Mouse (Mus musculus) adrenal gland, adult 18-20 months (tissue): ENCODE results near the gene Pla2g4c. TPM values are rescaled to one million over a fixed set of nuclear protein-coding genes. Genes with fewer than 3 reads are reported as not detected.

ENCODE experiments used
- DNase-seq, 2 experiments: peaks; one replicate each; pipeline ENCODE4 v3.0.0; 2021 to 2022; ENCODE audit warnings: low spot score in 2 of 2
- total RNA-seq, 2 experiments: library from RNA; stranded (reverse); gene quantifications; 1 replicate in 1 of 2; 2 replicates in 1 of 2; pipeline ENCODE4 v1.2.3; 2021

Pla2g4c gene
- total RNA-seq, 2 experiments from 2014 or later: 0.20 to 0.38 TPM

GRCm38 (mm10) chr7:13355943-13356342 is 31.5 kb downstream of the Pla2g4c start:
- no peak for DNase-seq

GRCm38 (mm10) chr7:13380588-13380987 is 56.1 kb downstream of the Pla2g4c start:
- DNase-seq: no peak

GRCm38 (mm10) chr7:13397832-13398231 is 73.4 kb downstream of the Pla2g4c start, which contains the start of gene Cabp5:
Cabp5 (plus strand) TSS chr7:13398132.
- DNase-seq: no peak

Other genes with a start within 250 kb of the Pla2g4c start
- gene Vmn1r85, start 229.5 kb upstream of the Pla2g4c start, total RNA-seq: not detected
- not detected for gene Vmn1r86, start 204.7 kb upstream of the Pla2g4c start, total RNA-seq
- gene Vmn1r87, start 184.5 kb upstream of the Pla2g4c start, total RNA-seq: not detected
- gene Vmn1r88, start 165.1 kb upstream of the Pla2g4c start, total RNA-seq: under 1 TPM; 0.06 to 0.10 TPM
- gene Vmn1r89, start 111.6 kb upstream of the Pla2g4c start, total RNA-seq: not detected
- 1 to 10 TPM; 6.6 to 9.8 TPM for gene Lig1, start 47.4 kb upstream of the Pla2g4c start, total RNA-seq
- gene Zswim9, start 45.9 kb upstream of the Pla2g4c start, total RNA-seq: 1 to 10 TPM; 8.4 to 9.6 TPM
- not detected for gene Cabp5, start 73.5 kb downstream of the Pla2g4c start, total RNA-seq
- gene Bsph1, start 126.2 kb downstream of the Pla2g4c start, total RNA-seq: not detected
- gene Bsph2, start 246.4 kb downstream of the Pla2g4c start, total RNA-seq: not detected